ENCODE assay signal across 8 mouse cellular contexts in the genomic region with DNA sequence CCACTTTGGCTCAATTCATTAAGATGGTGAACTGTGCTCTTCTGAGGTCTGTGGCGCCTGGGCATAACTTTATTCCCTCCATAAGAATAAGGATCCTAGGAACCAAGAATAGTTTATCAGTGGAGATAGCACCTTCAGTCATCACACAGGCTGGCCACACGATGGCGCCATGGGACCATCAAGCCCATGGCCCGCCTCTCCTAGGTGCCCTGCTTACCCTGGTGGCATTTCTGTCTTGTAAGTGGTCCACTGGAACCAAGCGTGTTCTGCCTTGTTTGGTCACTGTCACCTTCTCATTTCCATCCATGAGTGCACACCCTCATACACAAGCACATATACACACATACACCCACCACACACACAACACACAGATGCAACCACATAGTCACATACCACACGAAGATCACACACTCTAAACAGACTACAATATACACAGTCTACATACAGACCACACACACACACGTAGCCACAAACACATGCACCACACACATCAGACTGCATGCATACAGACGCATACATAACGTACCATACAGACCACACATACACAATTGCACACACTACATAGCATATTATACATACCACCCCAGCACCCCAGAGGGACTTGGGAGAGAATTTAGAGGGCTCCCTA.
DNase-seq lines count a peak whose midpoint lies in the region; ATAC-seq and TF ChIP-seq lines count a peak whose summit lies in the region.

No protein-coding gene starts in this region.

- H3K4me3 ChIP-seq in G1E (ENCODE audit: low read depth, low read length), result no peak overlapping the region

- no peak for ATAC-seq in CD4-positive, CD25-positive, alpha-beta regulatory T cell, adult 4 months
- ATAC-seq in G1E (ENCODE audit: extremely low read depth, insufficient number of reproducible peaks, low FRiP score, poor library complexity, severe bottlenecking), result no peak

- no peaks in the 10 kb centered on the region for H3K36me3 ChIP-seq in G1E (replicated peaks)

- peaks cover 41% of the 10 kb centered on the region for H3K9me3 ChIP-seq in G1E (replicated peaks)

- 0 out of 2 replicates have a peak, but pooled peaks have one; percentile 3 for TF ChIP-seq CTCF in G1E (IDR thresholded peaks at IDR 0.05; ENCODE audit: low read depth, low read length)

- no peaks in the 10 kb centered on the region for H3K4me1 ChIP-seq in G1E (ENCODE audit: insufficient read depth, low read depth, low read length)

- no peaks in the 10 kb centered on the region for H3K27me3 ChIP-seq in G1E (ENCODE audit: insufficient read depth, low read length)

- peak; percentile 46 for DNase-seq in CD4-positive, CD25-positive, alpha-beta regulatory T cell, adult 2 months (ENCODE audit: low read depth, low spot score)
- DNase-seq in G1E (ENCODE audit: low spot score), result no peak
- peak; percentile 84 for DNase-seq in cerebellum, postnatal 10 days
- DNase-seq in frontal cortex, postnatal 36 days (ENCODE audit: low spot score in 2 of 2), result peak; percentile 48 to 58
- peak; percentile 18 to 66 for DNase-seq in kidney, postnatal 36 days
- DNase-seq in lung, postnatal 36 days, result peak; percentile 21
- DNase-seq in right cerebral cortex, postnatal 25 days, result peak; percentile 66
